30 mouse cellular contexts compared by ENCODE assay signal in the genomic region with DNA sequence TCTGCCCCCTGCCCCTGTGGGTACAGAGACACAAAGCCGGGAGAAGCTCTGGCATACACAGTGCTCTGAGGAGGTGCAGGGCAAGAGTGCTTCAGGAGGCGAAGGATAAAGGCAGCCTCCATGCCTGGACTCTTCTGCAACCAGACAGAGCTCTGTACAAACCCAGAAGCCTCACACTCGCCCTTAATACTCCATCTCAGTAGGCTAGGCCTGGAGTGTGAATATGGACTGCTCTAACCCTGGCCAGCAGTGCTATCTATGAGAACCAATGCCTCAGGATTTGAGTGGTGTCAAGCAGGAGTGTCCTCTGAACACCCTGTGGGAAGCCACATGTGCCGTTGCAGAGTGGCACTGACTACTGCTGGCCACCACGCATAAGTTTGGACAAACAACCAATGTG. TPM values are rescaled to one million over a fixed set of nuclear protein-coding genes. Genes with fewer than 3 reads are reported as not detected.
DNase-seq lines count a peak whose midpoint lies in the region; ATAC-seq lines count a peak whose summit lies in the region.
"Had no signal": no experiment of that assay in that cellular context is flagged by ENCODE, and none has a peak within 500 bp of the region (broad histone marks: within the 10 kb centered on the region; RNA-seq: fewer than 3 reads in every experiment).

No protein-coding gene starts in this region.

- no peak for ATAC-seq in heart, embryonic 13.5 days (ENCODE audit: extremely low read depth, insufficient number of reproducible peaks, low FRiP score, low TSS enrichment)
- ATAC-seq in midbrain, embryonic 11.5 days (ENCODE audit: low FRiP score): no peak
- ATAC-seq: forebrain, embryonic 13.5 days; hindbrain, embryonic 16.5 days; intestine, embryonic 15.5 days; lung, postnatal 0 days had no signal

- H3K9ac ChIP-seq in heart, embryonic 13.5 days: no peak overlapping the region
- no peak overlapping the region for H3K9ac ChIP-seq in midbrain, embryonic 11.5 days (ENCODE audit: low read length)
- H3K9ac ChIP-seq: forebrain, embryonic 13.5 days; intestine, embryonic 15.5 days; liver, embryonic 13.5 days had no signal

- no peaks in the 10 kb centered on the region for H3K27me3 ChIP-seq in heart, embryonic 13.5 days (replicated peaks)
- H3K27me3 ChIP-seq in midbrain, embryonic 11.5 days (ENCODE audit: control insufficient read depth, insufficient read depth, low read length): no peaks in the 10 kb centered on the region
- no peaks in the 10 kb centered on the region for H3K27me3 ChIP-seq in midbrain, embryonic 10.5 days (ENCODE audit: low read depth, poor library complexity, severe bottlenecking)
- no peaks in the 10 kb centered on the region for H3K27me3 ChIP-seq in limb, embryonic 10.5 days (ENCODE audit: low read depth, poor library complexity, severe bottlenecking)
- H3K27me3 ChIP-seq: forebrain, embryonic 13.5 days; intestine, embryonic 15.5 days; limb, embryonic 13.5 days; liver, embryonic 13.5 days had no signal

- H3K4me1 ChIP-seq in heart, embryonic 13.5 days: peaks cover 40% of the 10 kb centered on the region
- H3K4me1 ChIP-seq in midbrain, embryonic 11.5 days (ENCODE audit: control insufficient read depth, insufficient read depth, low read length): no peaks in the 10 kb centered on the region
- peaks cover 18% of the 10 kb centered on the region for H3K4me1 ChIP-seq in midbrain, embryonic 10.5 days
- peaks cover 46% of the 10 kb centered on the region for H3K4me1 ChIP-seq in limb, embryonic 10.5 days

- 80% methylated on average over 5 of the region's 5 CpGs for WGBS in heart, embryonic 13.5 days
- 95% methylated on average over 5 of the region's 5 CpGs for WGBS in midbrain, embryonic 11.5 days
- 91% methylated on average over 5 of the region's 5 CpGs for WGBS in midbrain, embryonic 10.5 days
- 92% methylated on average over 5 of the region's 5 CpGs for WGBS in limb, embryonic 10.5 days

- 0 out of 2 replicates have a peak overlapping the region, but pooled peaks have one; percentile 85 for H3K27ac ChIP-seq in heart, embryonic 13.5 days (replicated peaks)
- H3K27ac ChIP-seq in midbrain, embryonic 11.5 days (ENCODE audit: low read depth, low read length): no peak overlapping the region
- no peak overlapping the region for H3K27ac ChIP-seq in midbrain, embryonic 10.5 days (replicated peaks)
- H3K27ac ChIP-seq in limb, embryonic 10.5 days: peak overlapping the region; percentile 83; the same call in 1 of the 2 replicates
- H3K27ac ChIP-seq: intestine, embryonic 15.5 days; liver, embryonic 13.5 days had no signal

- intact Hi-C loops in heart, postnatal 25 days (cut with DNase I): no loop called here

- H3K4me2 ChIP-seq in heart, embryonic 13.5 days: no peak overlapping the region
- H3K4me2 ChIP-seq in midbrain, embryonic 11.5 days: no peak overlapping the region
- H3K4me2 ChIP-seq: forebrain, embryonic 13.5 days; intestine, embryonic 15.5 days; limb, embryonic 13.5 days; liver, embryonic 13.5 days had no signal

- no peak for DNase-seq in heart, postnatal 25 days (ENCODE audit: low spot score)
- DNase-seq in midbrain, embryonic 11.5 days (ENCODE audit: low spot score, missing footprints): peak; percentile 57
- no peak for DNase-seq in midbrain, embryonic 10.5 days (ENCODE audit: low spot score)
- DNase-seq in limb, embryonic 10.5 days (ENCODE audit: low spot score): no peak
- no peak for DNase-seq in kidney, postnatal 36 days
- no peak for DNase-seq in right cerebral cortex, postnatal 4 days
- DNase-seq: adrenal gland, adult 2 months; B cell, adult 2 months; cerebellum, adult 8-10 months; cerebellum, postnatal 25 days; gastrocnemius, postnatal 25 days; heart, adult 2 months; heart, postnatal 14 days; kidney, adult 2 months; liver, embryonic 13.5 days; lung, adult 18-20 months; lung, postnatal 4 days; midbrain, embryonic 14.5 days; right cerebral cortex, adult 18-20 months; thymus, adult 18-20 months; thymus, postnatal 25 days had no signal

- peaks cover 28% of the 10 kb centered on the region for H3K36me3 ChIP-seq in heart, embryonic 13.5 days
- H3K36me3 ChIP-seq in midbrain, embryonic 11.5 days (ENCODE audit: control insufficient read depth, insufficient read depth, low read length): no peaks in the 10 kb centered on the region
- H3K36me3 ChIP-seq in midbrain, embryonic 10.5 days: peaks cover 50% of the 10 kb centered on the region
- peaks cover 69% of the 10 kb centered on the region for H3K36me3 ChIP-seq in limb, embryonic 10.5 days
- H3K36me3 ChIP-seq: intestine, embryonic 15.5 days; liver, embryonic 13.5 days had no signal

- no peaks in the 10 kb centered on the region for H3K9me3 ChIP-seq in heart, embryonic 13.5 days
- H3K9me3 ChIP-seq in midbrain, embryonic 11.5 days (ENCODE audit: control insufficient read depth, low read length): no peaks in the 10 kb centered on the region
- H3K9me3 ChIP-seq in midbrain, embryonic 10.5 days (replicated peaks): peaks cover 3% of the 10 kb centered on the region; the same call in 1 of the 2 replicates
- H3K9me3 ChIP-seq in limb, embryonic 10.5 days (replicated peaks): no peaks in the 10 kb centered on the region
- H3K9me3 ChIP-seq: intestine, embryonic 15.5 days; liver, embryonic 13.5 days; megakaryocyte, embryonic 14.5 days had no signal

- no peak overlapping the region for H3K4me3 ChIP-seq in heart, embryonic 13.5 days
- H3K4me3 ChIP-seq in midbrain, embryonic 11.5 days (ENCODE audit: low read depth, low read length): no peak overlapping the region
- no peak overlapping the region for H3K4me3 ChIP-seq in midbrain, embryonic 10.5 days
- H3K4me3 ChIP-seq in limb, embryonic 10.5 days: no peak overlapping the region
- H3K4me3 ChIP-seq: forebrain, embryonic 13.5 days; heart, adult 2 months; intestine, embryonic 15.5 days; left cerebral cortex, adult 2 months; limb, embryonic 13.5 days; liver, embryonic 13.5 days had no signal

RNA-seq across cellular contexts. Expression of a gene that starts 13.4 kb away (rescaled TPM):
- 0.15 and 0.27 TPM in 2 replicates for polyA plus RNA-seq in heart, embryonic 13.5 days (2015; fragmentation: Nextera tagmentation; extraction: Ambion mirVana)
- 1 to 10 TPM in 1 of 2 experiments, under 1 TPM in 1; 0.84 to 1.1 TPM for total RNA-seq in heart, postnatal 25 days (2021)
- 0.23 and 0.40 TPM in 2 replicates for polyA plus RNA-seq in midbrain, embryonic 11.5 days (2014; fragmentation: Nextera tagmentation; extraction: Ambion mirVana)
- 0.06 and 0.21 TPM in 2 replicates for polyA plus RNA-seq in midbrain, embryonic 10.5 days (2016; fragmentation: Nextera tagmentation; extraction: Ambion mirVana)
- polyA plus RNA-seq in limb, embryonic 10.5 days (2016; fragmentation: Nextera tagmentation; extraction: Ambion mirVana): 0.61 and 1.1 TPM in 2 replicates
- polyA plus RNA-seq: adrenal gland, adult 2 months; liver, embryonic 13.5 days; spleen, adult 2 months had no signal

RNA-seq across cellular contexts. Expression of a gene that starts 26.6 kb away (rescaled TPM):
- 61.0 and 63.6 TPM in 2 replicates for polyA plus RNA-seq in heart, embryonic 13.5 days (2015; fragmentation: Nextera tagmentation; extraction: Ambion mirVana)
- total RNA-seq in heart, postnatal 25 days (2021): 100 to 1,000 TPM; 121 to 138 TPM
- 40.1 and 42.8 TPM in 2 replicates for polyA plus RNA-seq in midbrain, embryonic 11.5 days (2014; fragmentation: Nextera tagmentation; extraction: Ambion mirVana)
- 29.0 and 32.1 TPM in 2 replicates for polyA plus RNA-seq in midbrain, embryonic 10.5 days (2016; fragmentation: Nextera tagmentation; extraction: Ambion mirVana)
- 35.4 and 49.6 TPM in 2 replicates for polyA plus RNA-seq in limb, embryonic 10.5 days (2016; fragmentation: Nextera tagmentation; extraction: Ambion mirVana)

RNA-seq across cellular contexts. Expression of a gene that starts 38.9 kb away (rescaled TPM):
- polyA plus RNA-seq in heart, embryonic 13.5 days (2015; fragmentation: Nextera tagmentation; extraction: Ambion mirVana): 12.8 and 13.4 TPM in 2 replicates
- total RNA-seq in heart, postnatal 25 days (2021): 10 to 100 TPM; 12.0 to 14.5 TPM
- polyA plus RNA-seq in midbrain, embryonic 11.5 days (2014; fragmentation: Nextera tagmentation; extraction: Ambion mirVana): 8.7 and 9.0 TPM in 2 replicates
- 20.4 and 23.6 TPM in 2 replicates for polyA plus RNA-seq in midbrain, embryonic 10.5 days (2016; fragmentation: Nextera tagmentation; extraction: Ambion mirVana)
- polyA plus RNA-seq in limb, embryonic 10.5 days (2016; fragmentation: Nextera tagmentation; extraction: Ambion mirVana): 25.6 and 27.4 TPM in 2 replicates

Comparison
In these comparisons a context has a peak if more than half of its experiments do, and no peak if none do; other contexts are left out.
1. H3K27ac ChIP-seq: peak in heart, embryonic 13.5 days (single experiment) and limb, embryonic 10.5 days (single experiment); none in midbrain, embryonic 11.5 days (single experiment) and midbrain, embryonic 10.5 days (single experiment).